Mouse (Mus musculus) right cerebral cortex, postnatal 14 days (tissue): ENCODE measurements at regions not wholly inside any gene's neighbourhood (a gene's known extent, or its start where the extent isn't known, plus 50 kb on each side); places are given as distances from the start of the nearest gene placed in this dataset.

Experiments used
- DNase-seq: peaks from one replicate; pipeline ENCODE4 v3.0.0; 2022

DNA sequence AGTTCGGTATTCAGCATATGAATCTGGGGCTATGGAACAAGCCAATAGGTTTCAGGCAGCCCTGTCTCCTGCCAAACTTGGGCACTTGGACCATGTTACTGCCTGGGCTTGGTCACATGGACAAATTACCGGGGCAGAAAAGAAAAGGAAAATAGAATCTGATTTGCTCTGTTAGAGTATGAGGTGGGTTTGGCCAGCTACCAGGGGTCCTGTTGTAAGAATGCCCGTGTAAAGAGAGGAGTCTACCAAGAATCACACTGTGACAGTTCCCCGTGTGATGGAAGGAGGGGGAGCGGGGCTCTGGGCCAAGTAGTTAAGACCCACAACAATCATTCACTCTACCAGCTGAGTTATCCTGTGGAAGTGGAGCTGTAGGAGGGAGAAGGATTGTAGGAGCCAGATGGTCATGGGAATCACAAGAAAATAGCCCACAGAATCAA, 266.2 kb downstream of the Pik3r1 start:
- no peak for DNase-seq

DNA sequence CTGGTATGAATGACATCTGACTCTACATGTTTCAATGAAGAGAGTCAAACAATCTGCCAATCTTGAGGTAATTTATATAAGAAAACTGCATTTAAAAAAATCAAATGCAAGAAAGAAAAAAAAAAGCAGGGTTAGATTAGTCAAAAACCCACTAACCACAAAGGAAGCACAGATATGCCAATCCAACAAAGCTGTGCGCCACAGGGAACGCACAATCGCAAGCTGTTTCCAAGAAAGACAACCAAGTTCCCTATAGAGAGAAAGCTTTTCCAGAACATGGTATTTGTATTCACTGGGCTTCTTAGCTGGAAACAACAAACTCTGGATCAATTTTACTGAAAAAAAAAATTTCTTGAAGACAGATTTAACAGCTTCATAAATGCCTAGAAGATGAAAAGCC, 267.0 kb downstream of the Pik3r1 start:
- no peak for DNase-seq

DNA sequence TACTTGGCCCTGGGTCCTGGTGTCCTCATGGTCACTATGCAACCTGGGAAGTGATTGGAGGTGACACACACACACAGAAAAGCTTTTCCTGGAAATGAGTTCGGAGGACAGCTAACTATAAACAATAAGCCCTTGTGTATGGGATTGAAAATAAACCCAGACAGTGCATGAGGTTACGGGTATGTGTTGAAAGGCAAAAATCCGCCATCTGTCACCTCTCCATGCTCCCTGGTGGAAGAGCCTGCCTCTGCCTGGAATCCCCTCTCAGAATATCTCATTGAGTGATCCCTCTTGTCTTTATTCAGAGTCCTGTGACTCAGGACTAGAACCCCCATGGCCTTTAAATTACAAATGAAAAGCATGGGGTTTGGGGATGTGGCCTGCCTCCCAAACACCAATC, 276.2 kb downstream of the Pik3r1 start:
- no peak for DNase-seq

DNA sequence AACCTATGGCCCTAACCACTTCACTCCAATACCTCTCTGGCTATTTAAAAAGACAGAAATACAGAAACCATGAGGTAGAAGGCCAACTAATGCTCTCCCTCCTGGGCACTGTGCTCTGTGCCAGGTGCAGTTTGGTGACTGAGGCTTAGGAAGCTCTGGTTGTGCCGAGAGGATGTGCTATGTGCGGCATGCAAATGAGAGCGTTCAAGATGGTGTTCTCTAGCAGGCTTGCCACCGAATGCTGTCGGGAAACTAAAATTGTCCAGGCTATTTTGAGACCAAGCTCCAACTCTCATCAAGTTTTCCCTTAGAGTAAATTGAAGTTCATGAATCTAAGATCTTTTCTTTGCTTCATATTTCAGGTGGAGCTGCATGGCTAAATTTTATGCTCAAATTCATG, 277.1 kb downstream of the Pik3r1 start:
- DNase-seq, result peak; percentile 29

DNA sequence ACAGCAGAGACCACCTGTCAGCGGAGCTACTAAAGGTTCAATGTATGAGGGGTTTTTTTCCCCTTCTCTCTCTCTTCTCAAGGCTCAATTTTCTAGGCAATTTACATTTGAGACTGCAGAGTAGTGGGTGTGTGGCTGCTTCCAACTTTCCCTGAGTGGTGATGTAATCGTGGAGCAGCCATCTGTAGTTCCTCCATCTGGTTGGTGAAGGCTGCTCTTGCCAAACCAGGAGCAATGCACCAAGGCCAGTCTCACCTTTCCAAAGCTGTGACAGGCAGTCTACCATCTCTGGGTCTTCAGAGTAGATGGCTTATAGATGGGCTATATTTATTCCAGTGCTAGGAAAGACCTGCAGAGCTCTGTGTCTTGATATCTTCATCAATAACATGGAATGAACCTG, 280.4 kb downstream of the Pik3r1 start:
- no peak for DNase-seq

DNA sequence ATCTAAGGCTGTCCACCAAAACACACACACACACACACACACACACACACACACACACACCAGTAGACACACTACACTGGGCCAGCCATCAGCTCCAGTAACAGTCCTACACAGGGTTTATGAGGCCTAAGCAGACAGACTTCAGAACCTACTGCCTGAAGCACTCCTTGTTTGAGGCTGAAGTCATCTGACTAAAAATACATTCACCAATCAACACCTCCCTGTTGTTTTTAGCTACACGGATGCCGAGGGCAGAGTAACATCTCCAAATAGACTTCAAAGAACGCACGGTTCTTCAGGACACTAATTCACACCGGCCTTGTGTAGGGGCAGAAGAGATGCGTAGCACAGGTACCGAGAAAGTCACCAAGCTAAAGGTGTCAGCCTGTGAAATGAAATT, 282.2 kb downstream of the Pik3r1 start:
- no peak for DNase-seq

DNA sequence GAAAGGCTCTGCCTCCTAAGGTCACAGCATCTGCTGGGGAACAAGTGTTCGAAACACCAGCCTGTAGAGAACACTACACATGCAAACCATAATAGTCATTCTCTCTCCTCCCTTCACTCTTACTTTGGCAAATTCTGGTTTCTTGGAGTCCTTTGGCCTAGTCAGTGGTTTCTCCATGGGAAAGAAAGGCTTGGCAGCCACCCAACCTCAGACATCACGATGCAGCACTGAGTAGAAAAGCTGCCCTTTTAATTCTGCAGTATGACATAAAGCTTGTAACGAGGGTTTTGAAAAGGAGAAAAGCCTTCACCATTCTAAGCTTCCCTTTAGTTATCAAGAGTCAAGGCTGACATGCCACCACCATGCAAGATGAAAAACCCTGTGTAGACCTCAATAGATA, 284.2 kb downstream of the Pik3r1 start:
- DNase-seq, result peak; percentile 17

DNA sequence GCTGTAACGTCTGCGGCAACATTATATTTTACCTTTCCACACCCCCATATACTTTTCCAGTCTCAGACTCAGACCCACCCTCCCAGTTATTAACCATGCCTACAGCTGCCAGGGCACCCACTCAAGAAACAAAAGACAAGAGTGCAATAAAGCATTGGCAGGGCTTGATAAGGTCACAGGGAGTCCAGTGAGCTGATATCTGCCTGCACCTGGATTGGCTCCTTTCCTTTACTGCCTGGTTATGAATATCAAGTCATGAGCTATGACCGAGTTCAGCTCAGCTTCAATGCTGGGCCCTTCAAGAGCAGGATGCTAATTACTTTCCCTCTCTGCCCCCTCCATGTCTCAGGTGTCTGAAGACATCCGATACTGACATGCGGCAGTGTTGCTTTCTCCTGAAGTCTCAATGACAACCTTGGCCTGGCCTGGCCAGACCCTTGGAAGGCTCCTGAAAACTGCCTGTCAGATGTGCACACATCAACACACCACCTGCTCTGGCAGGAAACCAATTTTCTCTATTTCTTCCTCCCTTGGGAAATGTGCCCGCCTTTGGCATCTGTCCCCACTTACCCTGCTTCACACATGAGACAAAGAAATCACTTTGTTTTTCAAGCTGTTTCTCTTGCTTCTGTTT, 286.3 kb downstream of the Pik3r1 start:
- DNase-seq, result peak; percentile 20

DNA sequence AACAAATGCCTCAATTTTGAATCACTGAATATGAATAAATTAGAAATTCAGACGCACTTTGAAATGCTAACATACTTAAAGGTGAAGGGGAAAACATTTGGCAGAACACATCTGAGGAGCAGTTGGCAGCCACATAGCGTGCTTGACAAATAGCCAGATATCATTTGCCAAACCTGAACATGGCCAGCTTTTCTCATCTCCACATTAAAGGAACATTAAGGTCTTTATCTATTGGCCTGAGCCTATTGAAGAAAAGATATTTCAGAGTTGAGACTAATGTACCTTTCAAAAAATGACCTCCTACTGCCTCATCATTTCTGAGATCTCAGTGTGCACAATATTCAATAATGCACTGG, 288.7 kb downstream of the Pik3r1 start:
- no peak for DNase-seq

DNA sequence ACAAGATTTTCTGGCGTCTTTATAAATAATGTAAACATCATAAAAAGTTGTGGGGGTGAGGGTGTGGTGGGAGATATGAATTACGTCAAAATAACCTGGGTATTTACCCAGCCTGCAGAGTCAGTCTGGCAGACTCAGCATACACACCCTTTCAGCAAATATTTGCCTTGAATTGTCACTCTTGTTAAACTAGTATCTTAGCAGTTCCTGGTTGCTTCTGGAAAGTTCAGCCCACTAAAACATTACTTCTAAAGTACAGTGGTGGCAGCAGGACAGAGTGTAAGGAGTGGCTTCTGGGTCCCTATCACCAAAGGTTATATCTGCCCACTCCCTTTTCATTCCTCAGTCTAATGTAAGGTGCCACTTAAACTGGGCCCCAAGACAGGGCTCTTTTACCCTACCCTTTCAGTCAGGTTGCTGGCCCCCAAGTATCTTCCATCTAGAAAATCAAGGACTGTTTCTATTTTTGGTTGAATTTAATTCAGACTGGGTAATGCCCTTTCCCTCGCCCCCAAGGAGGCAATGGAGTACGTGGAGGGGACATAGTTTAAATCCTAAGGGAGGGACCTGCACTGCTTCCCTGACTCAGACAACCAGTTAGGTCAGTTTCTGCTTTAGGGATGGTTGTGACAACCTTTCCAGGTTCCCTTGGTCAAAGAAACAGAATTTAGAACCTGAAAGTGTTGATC, 289.3 kb downstream of the Pik3r1 start:
- DNase-seq, result no peak

DNA sequence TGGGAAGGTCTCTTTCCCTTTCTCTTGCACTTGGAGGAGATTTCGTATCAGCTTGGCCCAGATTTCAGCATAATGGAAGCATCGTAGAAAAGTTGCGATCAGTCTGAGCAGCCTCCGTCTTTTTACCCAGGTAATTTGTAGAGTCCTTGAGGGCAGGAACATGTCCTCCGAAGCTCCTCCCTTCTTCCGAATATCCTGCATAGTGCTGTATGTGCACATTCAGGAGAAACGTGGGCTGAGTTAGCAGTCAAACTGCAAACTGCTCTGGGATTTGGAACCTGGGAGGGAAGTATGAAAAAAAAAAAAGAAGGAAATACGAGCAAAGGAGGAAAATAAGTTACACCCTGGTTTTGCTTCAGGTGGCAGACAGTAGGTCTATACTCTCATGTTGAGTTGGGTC, 294.7 kb downstream of the Pik3r1 start:
- no peak for DNase-seq

DNA sequence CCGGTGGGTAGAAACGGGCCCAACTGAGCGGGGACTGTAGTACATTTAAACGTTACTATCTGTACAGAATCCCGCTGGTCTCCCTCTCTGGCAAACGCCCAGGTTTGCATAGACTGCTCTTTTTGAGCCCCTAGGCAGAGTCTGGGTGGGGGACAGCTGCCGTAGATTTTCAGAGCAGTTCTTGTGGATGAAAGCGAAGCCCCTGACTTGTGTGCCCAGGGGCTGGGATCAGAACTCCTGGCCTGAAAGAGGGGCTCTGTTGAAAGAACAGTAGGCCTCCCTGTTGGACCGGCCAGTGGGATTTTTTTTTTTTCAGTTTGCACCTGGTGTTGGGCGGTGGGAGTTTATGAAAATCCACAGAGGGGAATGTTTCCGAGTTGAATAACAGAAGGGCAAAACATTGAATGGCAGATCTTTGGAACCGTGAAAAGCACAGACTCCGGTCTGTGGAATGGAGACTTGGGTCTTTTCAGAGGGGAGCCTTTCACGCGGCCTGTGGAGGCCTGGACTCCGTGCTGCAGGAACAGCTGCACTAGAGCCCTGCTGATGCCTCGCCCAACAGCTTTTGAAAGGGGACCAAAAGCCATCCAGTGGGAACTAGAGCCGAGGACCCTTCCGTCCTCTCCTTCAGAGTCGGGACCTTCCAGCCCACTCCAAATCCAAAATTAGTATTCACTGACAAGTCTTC, 297.3 kb downstream of the Pik3r1 start:
- DNase-seq, result peak; percentile 33

DNA sequence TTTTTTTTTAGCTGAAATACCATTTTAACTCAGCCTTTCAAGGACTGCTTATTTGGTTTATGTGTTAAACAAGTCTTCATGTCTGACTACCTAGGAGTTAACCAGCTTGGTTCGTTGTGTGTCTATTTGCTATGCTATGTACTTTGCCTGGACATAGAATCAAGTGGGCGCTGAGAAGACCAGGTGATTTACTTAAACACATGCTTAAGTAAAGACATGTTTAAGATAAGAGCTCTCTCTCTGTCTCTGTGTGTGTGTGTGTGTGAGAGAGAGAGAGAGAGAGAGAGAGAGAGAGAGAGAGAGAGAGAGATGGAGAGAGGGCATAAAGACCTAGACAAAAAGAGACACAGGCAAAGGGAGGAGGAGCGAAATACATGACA, 302.3 kb downstream of the Pik3r1 start:
- no peak for DNase-seq

DNA sequence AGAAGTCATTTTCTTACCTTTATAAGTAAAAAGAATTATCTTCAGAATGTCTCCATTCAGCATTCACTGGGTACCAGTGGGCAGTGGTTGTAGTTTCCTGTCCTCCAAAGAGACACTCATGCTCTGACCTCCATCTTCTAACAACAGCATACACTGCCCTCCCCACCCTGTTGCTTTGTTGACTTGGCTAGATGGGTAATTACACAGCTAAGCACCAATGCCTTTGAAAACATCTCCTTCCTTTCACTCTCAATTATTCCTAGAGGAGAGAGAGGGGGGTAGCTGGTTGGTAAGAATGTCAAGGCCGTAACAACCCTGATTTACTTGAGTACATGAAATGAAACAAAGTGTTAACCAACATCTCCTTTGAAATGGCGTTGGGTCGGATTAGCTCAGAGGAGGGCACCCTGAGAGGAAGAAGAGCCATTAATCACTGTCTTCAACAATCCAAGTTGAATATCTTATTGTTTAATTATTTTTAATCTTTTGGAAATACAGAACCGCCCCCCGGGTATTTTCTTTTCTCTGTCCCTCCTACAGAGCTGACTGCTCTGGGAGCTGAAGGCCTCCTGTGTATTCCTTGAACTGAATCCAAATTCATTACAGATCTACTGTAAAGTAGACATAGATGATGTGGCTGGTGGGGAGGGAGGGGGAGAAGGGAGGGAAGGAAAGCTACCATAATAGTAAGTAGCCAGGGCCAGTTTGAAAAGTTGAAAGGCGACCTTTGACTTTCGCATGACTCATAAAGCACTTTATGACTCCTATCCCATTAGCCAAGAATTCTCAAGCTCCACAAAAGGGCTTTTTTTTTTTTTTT, 302.9 kb downstream of the Pik3r1 start:
- DNase-seq, result no peak

DNA sequence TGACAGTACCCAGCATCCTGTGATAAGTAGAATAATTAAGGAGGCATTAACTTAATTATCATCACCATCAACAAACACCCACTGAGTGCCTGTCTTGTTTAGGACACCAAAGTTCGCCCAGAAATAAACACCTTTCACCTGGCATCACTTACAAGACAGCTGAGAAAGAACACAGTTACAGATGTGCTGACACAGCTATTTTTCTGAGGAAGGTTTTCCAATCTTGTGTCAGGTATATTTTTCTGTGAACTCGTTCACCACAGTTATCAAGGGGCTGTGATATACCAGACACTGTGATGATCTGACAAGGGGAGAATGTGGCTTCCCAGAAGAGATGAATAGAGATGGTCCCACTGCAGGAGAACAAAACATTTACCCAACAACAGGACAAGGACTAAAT, 311.1 kb downstream of the Pik3r1 start:
- DNase-seq, result no peak

DNA sequence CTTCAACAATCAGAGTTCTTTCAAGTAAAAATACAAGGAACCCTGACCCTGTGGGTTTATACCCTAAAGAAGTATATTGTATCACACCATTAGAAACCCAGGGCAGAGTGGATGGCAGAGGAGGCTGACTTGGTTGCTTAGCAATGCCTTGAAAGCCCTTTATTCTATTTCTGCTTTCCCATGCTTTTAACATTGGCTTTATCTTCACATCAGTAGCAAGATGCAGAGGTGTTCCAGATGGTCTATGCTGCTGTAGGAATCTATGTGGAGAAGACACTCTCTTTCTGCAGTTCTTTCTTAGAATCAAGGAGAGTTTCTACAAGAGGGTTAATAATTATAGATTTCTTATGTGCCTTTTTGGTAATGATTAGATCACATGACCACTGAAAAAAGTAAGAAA, 313.7 kb downstream of the Pik3r1 start:
- no peak for DNase-seq

DNA sequence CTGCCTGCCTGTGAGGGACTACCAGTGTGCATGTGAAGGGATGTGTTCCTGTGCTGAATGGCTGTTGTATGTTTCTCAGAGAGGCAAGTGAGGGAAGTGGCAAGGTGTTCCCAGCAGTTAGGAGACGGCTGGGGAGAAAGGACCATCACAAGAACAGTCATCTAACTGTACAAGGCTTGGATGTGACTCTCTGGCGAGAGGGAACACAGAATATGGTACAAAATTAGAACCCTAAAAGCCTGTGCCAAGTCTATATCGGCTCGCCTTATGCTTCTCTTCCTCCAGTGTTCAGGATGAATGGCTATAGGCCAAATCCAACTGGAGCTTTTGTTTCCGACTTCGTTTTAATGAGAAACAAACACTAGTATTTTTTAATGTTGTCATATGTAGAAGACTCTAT, 317.5 kb downstream of the Pik3r1 start:
- DNase-seq, result no peak

DNA sequence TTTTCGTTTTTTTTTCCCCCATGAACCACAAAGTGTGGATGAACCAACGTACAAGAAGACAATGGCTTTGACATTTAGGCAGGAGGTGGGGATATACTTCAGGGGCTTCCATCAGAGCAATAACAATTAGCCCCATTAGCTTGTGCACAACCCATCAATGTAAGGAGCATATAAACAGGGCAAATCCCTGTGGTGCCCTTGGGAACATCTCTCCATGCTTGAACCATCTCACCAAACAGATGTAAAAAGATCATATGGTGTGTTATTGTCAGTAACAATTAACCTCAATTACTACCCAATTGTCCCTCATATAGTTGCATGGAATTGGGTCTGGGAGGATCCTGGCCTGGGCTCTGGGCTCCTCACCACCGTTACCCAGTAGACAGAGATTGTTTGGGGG, 328.5 kb downstream of the Pik3r1 start:
- no peak for DNase-seq

DNA sequence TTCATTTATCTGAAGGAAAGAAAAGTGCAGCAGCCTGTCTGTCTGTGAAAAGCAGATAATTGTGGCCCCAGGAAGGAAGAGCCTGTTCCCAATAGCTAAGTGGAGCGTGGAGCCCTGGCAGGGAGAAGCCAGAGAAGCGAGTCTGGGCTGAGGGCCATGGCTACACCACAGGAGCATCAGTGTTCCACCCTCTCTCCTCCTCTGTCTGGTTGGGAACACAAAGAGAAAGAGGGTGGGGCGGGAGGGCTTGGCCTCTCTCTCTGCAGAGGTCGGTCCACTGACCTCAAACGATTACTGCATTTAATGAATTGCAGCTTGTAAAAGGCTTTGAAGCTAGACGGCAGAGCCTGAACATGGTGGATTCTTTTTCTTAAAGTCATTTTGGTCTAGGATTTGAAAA, 329.0 kb downstream of the Pik3r1 start:
- DNase-seq, result peak; percentile 8

DNA sequence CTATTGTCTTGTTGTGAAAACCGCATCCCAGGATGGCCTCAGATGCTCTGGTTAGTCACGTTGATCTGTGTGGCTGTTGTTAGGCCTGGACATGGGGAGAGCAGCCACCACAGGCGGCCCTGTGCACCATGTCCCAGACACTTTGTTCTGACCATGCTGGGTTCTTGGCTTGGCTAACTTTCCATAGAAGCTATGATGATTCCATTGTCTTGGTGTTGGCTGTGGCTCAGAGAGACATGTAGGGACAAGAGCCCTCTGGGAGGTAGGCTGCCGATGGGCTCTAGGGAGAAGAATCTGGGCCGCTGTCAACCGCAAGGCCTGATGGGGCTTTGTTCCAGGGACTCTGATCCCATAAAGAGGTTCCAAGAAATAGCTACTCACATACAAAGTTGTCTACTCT, 334.9 kb downstream of the Pik3r1 start:
- DNase-seq, result no peak

DNA sequence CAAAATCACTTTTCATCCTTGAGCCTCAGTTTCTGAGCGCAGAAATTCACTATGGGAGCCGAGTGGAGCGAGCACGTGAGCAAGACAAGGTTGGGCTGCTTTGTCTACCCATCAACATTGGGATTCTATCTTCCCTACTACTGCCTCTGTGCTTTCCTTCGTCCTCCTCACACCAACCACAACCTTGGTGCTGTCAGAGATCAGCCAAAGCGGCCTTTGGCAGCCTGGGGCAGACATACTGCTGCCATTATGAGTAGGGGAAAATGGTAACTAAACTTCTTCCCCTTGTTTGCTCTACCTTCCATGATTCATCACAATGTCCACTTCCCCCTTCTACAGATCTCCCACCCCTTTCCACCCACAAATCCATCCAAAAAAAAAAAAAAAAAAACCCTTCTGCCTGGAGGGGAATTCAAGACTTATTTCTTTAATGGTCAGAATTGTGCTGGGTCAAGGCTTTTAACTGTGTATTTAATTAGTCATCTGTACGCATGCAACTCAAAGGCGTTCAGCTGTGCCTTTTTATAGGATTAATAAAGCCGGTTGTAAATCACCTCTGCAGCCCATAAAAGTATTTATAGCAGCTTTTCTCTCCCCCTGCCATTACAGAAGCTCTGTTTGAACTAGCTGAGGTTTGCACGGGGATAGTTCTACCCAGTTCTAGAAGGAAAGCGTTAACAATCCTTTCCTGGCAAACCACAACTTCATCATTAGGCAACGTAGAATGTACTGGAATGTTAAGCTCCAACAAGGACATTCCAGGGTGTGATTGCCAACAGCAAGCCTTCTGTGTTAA, 340.4 kb downstream of the Pik3r1 start:
- no peak for DNase-seq

DNA sequence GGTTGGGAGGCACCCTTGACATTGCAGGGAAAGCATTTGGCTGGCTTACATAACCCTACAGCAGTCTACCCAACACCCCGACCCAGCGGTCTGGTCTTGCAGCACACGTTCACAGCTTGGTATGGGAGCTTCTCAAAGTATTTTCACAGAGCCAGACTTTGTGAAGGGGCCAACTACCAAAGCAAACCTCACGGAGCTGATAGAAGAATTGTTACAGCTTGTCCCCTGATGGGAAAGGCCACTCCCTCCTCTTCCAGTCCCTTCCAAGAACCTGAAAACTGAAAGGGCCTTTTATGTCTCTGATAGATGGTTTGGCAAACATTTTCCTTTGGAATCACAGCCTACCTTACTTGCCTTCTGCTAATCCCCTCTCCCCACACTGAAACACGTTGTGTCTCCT, 341.6 kb downstream of the Pik3r1 start:
- no peak for DNase-seq

DNA sequence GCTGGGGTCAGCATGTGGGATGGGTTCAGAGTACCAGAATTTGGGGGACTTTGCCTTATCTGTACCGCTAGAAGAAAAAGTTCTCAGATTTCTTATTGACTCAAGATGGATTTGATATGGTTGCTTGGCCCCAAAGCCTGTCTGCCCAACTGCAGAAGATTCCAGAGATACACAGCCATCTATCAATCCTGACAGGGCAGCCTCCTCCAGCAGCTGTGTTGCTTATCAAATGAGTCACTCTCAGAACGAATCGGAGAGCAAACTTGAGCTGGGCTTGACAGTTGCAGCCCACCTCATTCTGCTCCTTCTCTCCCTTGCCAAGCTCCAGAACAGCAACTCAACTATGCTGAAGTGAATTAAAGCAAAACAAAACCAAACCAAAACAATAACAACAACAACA, 345.9 kb downstream of the Pik3r1 start:
- DNase-seq, result no peak
